Mouse (Mus musculus): Measurements from ENCODE around the gene Capn13. TPM values are rescaled to one million over a fixed set of nuclear protein-coding genes. Genes with fewer than 3 reads are reported as not detected.
"Not testable (repeated sequence)": the region's sequence is repeated elsewhere in the genome, so short reads cannot be mapped to it uniquely, and the experiment has no call there.

Gene Capn13
- polyA plus RNA-seq, 1 experiment from 2014 or later: not detected

GRCm38 (mm10) chr17:73273809-73274208 is 126.9 kb downstream of the Capn13 start:
- H3K4me1 ChIP-seq (replicated peaks): no peaks in the 10 kb centered on the region
- no peak overlapping the region for H3K9ac ChIP-seq (replicated peaks)
- no peak overlapping the region for H3K27ac ChIP-seq
- no peak overlapping the region for H3K4me3 ChIP-seq (replicated peaks)
- H3K27me3 ChIP-seq: no peaks in the 10 kb centered on the region
- 85% methylated on average over 7 of the region's 7 CpGs for WGBS
- H3K9me3 ChIP-seq: no peaks in the 10 kb centered on the region
- no peak overlapping the region for H3K4me2 ChIP-seq
- no peak for ATAC-seq (ENCODE audit: insufficient number of reproducible peaks, insufficient read depth, low FRiP score, low TSS enrichment, low read depth)
- no peaks in the 10 kb centered on the region for H3K36me3 ChIP-seq

DNA sequence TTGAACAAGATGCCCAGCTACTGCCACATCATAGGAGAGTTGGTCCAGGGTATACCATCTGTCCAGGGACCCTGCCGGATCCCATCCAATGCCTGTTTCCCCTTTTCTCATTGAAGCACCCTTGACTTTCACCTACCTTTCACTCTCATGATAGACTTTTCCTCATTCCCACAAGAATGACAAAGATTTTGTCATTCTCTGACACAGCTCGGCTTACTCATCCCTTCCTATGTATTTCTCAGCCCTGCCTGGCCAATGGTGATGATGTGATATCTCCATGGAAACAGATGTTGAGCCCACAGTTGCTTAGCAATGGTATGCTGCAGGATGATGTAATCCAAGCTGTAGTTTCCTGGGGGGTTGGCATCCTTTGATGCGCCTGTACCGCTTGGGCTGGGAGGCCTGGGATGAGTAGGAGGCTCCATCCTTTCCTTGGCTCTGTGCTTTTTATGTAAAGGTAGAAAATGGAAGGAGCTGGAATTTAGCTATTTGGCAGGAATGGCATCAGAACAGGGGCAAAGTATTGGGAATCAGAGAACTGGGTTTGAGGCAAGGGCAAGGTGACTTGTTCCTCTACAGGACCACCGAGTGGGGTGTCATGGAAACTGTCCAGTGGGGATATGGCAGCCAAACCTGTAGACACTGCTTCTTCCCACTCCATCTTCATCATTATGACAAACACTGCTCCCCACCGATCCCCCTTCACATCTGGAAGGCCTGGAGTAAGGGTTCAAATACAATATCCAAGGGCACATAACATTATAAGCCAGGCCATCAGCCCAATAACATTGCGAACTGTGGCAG is 128.7 kb downstream of the Capn13 start:
- Histone ChIP-seq H3K27me3 (no peaks in the 10 kb centered on the region), H3K4me2 (no peak overlapping the region), H3K36me3 (no peaks in the 10 kb centered on the region), H3K9ac (replicated peaks) (no peak overlapping the region), H3K27ac (no peak overlapping the region), H3K4me1 (replicated peaks) (no peaks in the 10 kb centered on the region), H3K4me3 (replicated peaks) (no peak overlapping the region), H3K9me3 (no peaks in the 10 kb centered on the region)
- ATAC-seq (ENCODE audit: insufficient number of reproducible peaks, insufficient read depth, low FRiP score, low TSS enrichment, low read depth): no peak
- WGBS: 88% methylated on average over 7 of the region's 7 CpGs

- Histone ChIP-seq H3K27me3 (no peaks in the 10 kb centered on the region), H3K4me1 (replicated peaks) (no peaks in the 10 kb centered on the region), H3K36me3 (no peaks in the 10 kb centered on the region), H3K4me3 (replicated peaks) (no peak overlapping the region), H3K9ac (replicated peaks) (no peak overlapping the region), H3K27ac (no peak overlapping the region), H3K9me3 (no peaks in the 10 kb centered on the region), H3K4me2 (no peak overlapping the region)
- ATAC-seq (ENCODE audit: insufficient number of reproducible peaks, insufficient read depth, low FRiP score, low TSS enrichment, low read depth): no peak
- WGBS: 87% methylated on average over 15 of the region's 15 CpGs
These were observed 129.5 kb downstream of the Capn13 start for GRCm38 (mm10) chr17:73270871-73271796.

GRCm38 (mm10) chr17:73263077-73263501 is 137.6 kb downstream of the Capn13 start:
- no peak for ATAC-seq (ENCODE audit: insufficient number of reproducible peaks, insufficient read depth, low FRiP score, low TSS enrichment, low read depth)
- H3K27me3 ChIP-seq: no peaks in the 10 kb centered on the region
- H3K4me1 ChIP-seq (replicated peaks): peaks cover 9% of the 10 kb centered on the region
- 83% methylated on average over 8 of the region's 8 CpGs for WGBS
- no peak overlapping the region for H3K4me3 ChIP-seq (replicated peaks)
- no peak overlapping the region for H3K27ac ChIP-seq
- H3K36me3 ChIP-seq: no peaks in the 10 kb centered on the region
- no peak overlapping the region for H3K4me2 ChIP-seq
- no peaks in the 10 kb centered on the region for H3K9me3 ChIP-seq
- H3K9ac ChIP-seq (replicated peaks): no peak overlapping the region

GRCm38 (mm10) chr17:73262558-73262957 is 138.1 kb downstream of the Capn13 start:
- ATAC-seq (ENCODE audit: insufficient number of reproducible peaks, insufficient read depth, low FRiP score, low TSS enrichment, low read depth): no peak
- H3K4me3 ChIP-seq (replicated peaks): no peak overlapping the region
- no peaks in the 10 kb centered on the region for H3K9me3 ChIP-seq
- no peaks in the 10 kb centered on the region for H3K27me3 ChIP-seq
- H3K9ac ChIP-seq (replicated peaks): no peak overlapping the region
- peaks cover 14% of the 10 kb centered on the region for H3K4me1 ChIP-seq (replicated peaks)
- no peak overlapping the region for H3K4me2 ChIP-seq
- H3K27ac ChIP-seq: no peak overlapping the region
- 85% methylated on average over 2 of the region's 2 CpGs for WGBS
- no peaks in the 10 kb centered on the region for H3K36me3 ChIP-seq

GRCm38 (mm10) chr17:73259258-73259657 is 141.4 kb downstream of the Capn13 start:
- not testable (repeated sequence) for H3K4me3 ChIP-seq (replicated peaks); ATAC-seq (ENCODE audit: insufficient number of reproducible peaks, insufficient read depth, low FRiP score, low TSS enrichment, low read depth); H3K9ac ChIP-seq (replicated peaks); H3K27me3 ChIP-seq; H3K36me3 ChIP-seq; H3K4me2 ChIP-seq; H3K9me3 ChIP-seq; H3K27ac ChIP-seq
- H3K4me1 ChIP-seq (replicated peaks): peaks cover 14% of the 10 kb centered on the region
- WGBS: 86% methylated on average over 5 of the region's 5 CpGs

GRCm38 (mm10) chr17:73258620-73259019 is 142.0 kb downstream of the Capn13 start:
- H3K27me3 ChIP-seq: no peaks in the 10 kb centered on the region
- peak overlapping the region; percentile 66; the same call in 1 of the 2 replicates for H3K27ac ChIP-seq
- no peaks in the 10 kb centered on the region for H3K9me3 ChIP-seq
- no peaks in the 10 kb centered on the region for H3K36me3 ChIP-seq
- WGBS: 11% methylated on average over 12 of the region's 12 CpGs
- no peak overlapping the region for H3K4me3 ChIP-seq (replicated peaks)
- peak overlapping the region; percentile 38 for H3K4me2 ChIP-seq
- ATAC-seq (ENCODE audit: insufficient number of reproducible peaks, insufficient read depth, low FRiP score, low TSS enrichment, low read depth): 0 out of 2 replicates have a peak, but pooled peaks have one; percentile 64
- peaks cover 14% of the 10 kb centered on the region for H3K4me1 ChIP-seq (replicated peaks)
- 0 out of 2 replicates have a peak overlapping the region, but pooled peaks have one; percentile 8 for H3K9ac ChIP-seq (replicated peaks)

Data from limb, embryonic 12.5 days (tissue).